In the genomic region with DNA sequence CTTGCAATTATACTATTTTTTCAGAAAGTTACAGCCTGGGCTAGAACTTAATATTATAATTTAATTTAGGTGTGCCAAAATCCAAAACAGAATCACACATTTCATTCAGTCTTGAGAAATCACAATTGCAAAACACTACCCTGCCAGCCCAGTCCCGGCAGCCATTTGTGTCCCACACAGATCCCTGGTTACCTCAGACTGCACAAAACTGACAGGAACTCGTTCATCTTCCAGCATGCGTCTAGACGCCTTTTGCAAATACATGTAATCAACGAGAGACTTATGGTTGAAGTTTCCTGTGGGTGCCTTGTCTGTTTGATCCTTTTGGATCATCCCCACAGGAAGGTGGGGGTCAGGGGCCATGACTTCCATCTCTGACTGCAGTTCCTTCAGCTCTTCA, we compare ENCODE assay signal across 18 mouse cellular contexts. TPM values are rescaled to one million over a fixed set of nuclear protein-coding genes. Genes with fewer than 3 reads are reported as not detected.
DNase-seq lines count a peak whose midpoint lies in the region; ATAC-seq and TF ChIP-seq lines count a peak whose summit lies in the region.
"Had no signal": no experiment of that assay in that cellular context is flagged by ENCODE, and none has a peak within 500 bp of the region (broad histone marks: within the 10 kb centered on the region; RNA-seq: fewer than 3 reads in every experiment).

No protein-coding gene starts in this region.

- intact Hi-C loops in gastrocnemius, adult 2 months (cut with DNase I) = loop anchor here (5.0 kb wide), 2 partner anchors 40 to 490 kb away; partner anchors contain the start of gene Arl6ip5
- intact Hi-C loops in gastrocnemius, postnatal 14 days (cut with DNase I; ENCODE audit: low total_unique reads) = no loop called here
- intact Hi-C loops in heart, postnatal 36 days (cut with DNase I) = loop anchor here (1.0 to 5.0 kb wide), 3 partner anchors 26 to 490 kb away; partner anchors contain the start of gene Arl6ip5

- no peak overlapping the region for H3K4me2 ChIP-seq in kidney, embryonic 14.5 days (replicated peaks; ENCODE audit: low read depth, low read length)
- H3K4me2 ChIP-seq: hindbrain, embryonic 12.5 days; neural tube, embryonic 13.5 days had no signal

- DNase-seq in gastrocnemius, adult 2 months = peak; percentile 42
- DNase-seq in gastrocnemius, postnatal 14 days = no peak
- DNase-seq in heart, postnatal 36 days = peak; percentile 10 to 30
- DNase-seq in layer of hippocampus, adult 2 months (ENCODE audit: low spot score in 2 of 2) = no peak
- DNase-seq: cerebellum, adult 18-20 months; liver; thymus, adult 2 months had no signal

- H3K36me3 ChIP-seq in kidney, embryonic 14.5 days (ENCODE audit: control insufficient read depth, insufficient read depth, low read length) = no peaks in the 10 kb centered on the region
- H3K36me3 ChIP-seq: hindbrain, embryonic 12.5 days; lung, embryonic 15.5 days; neural tube, embryonic 13.5 days had no signal

- no peak for TF ChIP-seq CTCF in gastrocnemius, adult 2 months (IDR thresholded peaks at IDR 0.05)
- TF ChIP-seq CTCF in layer of hippocampus, adult 2 months (conservative IDR thresholded peaks at IDR 0.05) = no peak

- no peaks in the 10 kb centered on the region for H3K9me3 ChIP-seq in kidney, embryonic 14.5 days (ENCODE audit: control insufficient read depth, low read length)
- H3K9me3 ChIP-seq: hindbrain, embryonic 12.5 days; lung, embryonic 15.5 days; neural tube, embryonic 13.5 days had no signal

- H3K4me3 ChIP-seq in gastrocnemius, adult 2 months = peak overlapping the region; percentile 72
- H3K4me3 ChIP-seq in brown adipose tissue, adult 24 weeks (ENCODE audit: insufficient read depth, low read depth, low read length) = no peak overlapping the region
- H3K4me3 ChIP-seq in kidney, embryonic 14.5 days (ENCODE audit: low read length) = no peak overlapping the region
- H3K4me3 ChIP-seq in layer of hippocampus, adult 2 months = no peak overlapping the region
- H3K4me3 ChIP-seq: hindbrain, embryonic 12.5 days; lung, embryonic 15.5 days; neural tube, embryonic 13.5 days had no signal

- ATAC-seq in granulocyte monocyte progenitor cell, adult 5-6 weeks (replicated peaks; ENCODE audit: poor library complexity, severe bottlenecking) = peak; percentile 52
- no peak for ATAC-seq in kidney, embryonic 14.5 days (ENCODE audit: low FRiP score, low TSS enrichment)
- ATAC-seq: forebrain, embryonic 14.5 days had no signal

- WGBS in kidney, embryonic 14.5 days = 60% methylated on average over 5 of the region's 5 CpGs

- peak overlapping the region; percentile 88 for H3K27ac ChIP-seq in gastrocnemius, adult 2 months
- peak overlapping the region; percentile 71 for H3K27ac ChIP-seq in brown adipose tissue, adult 24 weeks (replicated peaks; ENCODE audit: low read depth, low read length)
- no peak overlapping the region for H3K27ac ChIP-seq in kidney, embryonic 14.5 days (ENCODE audit: low read depth, low read length)
- H3K27ac ChIP-seq in layer of hippocampus, adult 2 months = no peak overlapping the region
- H3K27ac ChIP-seq: hindbrain, embryonic 12.5 days; lung, embryonic 15.5 days; neural tube, embryonic 13.5 days had no signal

- H3K4me1 ChIP-seq in brown adipose tissue, adult 24 weeks (ENCODE audit: control insufficient read depth, insufficient read depth, insufficient read length, low read length) = no peaks in the 10 kb centered on the region
- H3K4me1 ChIP-seq in kidney, embryonic 14.5 days (ENCODE audit: control insufficient read depth, insufficient read depth, low read length) = no peaks in the 10 kb centered on the region
- H3K4me1 ChIP-seq: hindbrain, embryonic 12.5 days; lung, embryonic 15.5 days; neural tube, embryonic 13.5 days had no signal

- H3K9ac ChIP-seq in kidney, embryonic 14.5 days (ENCODE audit: low read depth, low read length) = no peak overlapping the region
- H3K9ac ChIP-seq: hindbrain, embryonic 12.5 days; lung, embryonic 15.5 days; neural tube, embryonic 13.5 days had no signal

- no peaks in the 10 kb centered on the region for H3K27me3 ChIP-seq in kidney, embryonic 14.5 days (ENCODE audit: control insufficient read depth, insufficient read depth, low read length)
- H3K27me3 ChIP-seq: hindbrain, embryonic 12.5 days; lung, embryonic 15.5 days; neural tube, embryonic 13.5 days had no signal

RNA-seq across cellular contexts. Expression of gene Lmod3, which starts 0.5 kb away (rescaled TPM):
- total RNA-seq in gastrocnemius, adult 2 months (2021) = 100 to 1,000 TPM in 1 of 2 experiments, 10 to 100 TPM in 1; 95.4 to 186 TPM
- total RNA-seq in gastrocnemius, postnatal 14 days (2021) = 100 to 1,000 TPM; 106 to 144 TPM
- polyA plus RNA-seq in brown adipose tissue, adult 24 weeks (2012; ENCODE audit: insufficient read depth, insufficient read length, missing spikeins) = 1.9 and 4.4 TPM in 2 replicates
- not detected in 2 replicates for total RNA-seq in granulocyte monocyte progenitor cell, adult 5-6 weeks (2014; fragmentation: Nextera tagmentation)
- not detected in 2 replicates for total RNA-seq in granulocyte monocyte progenitor cell, adult 5-6 weeks (2017)
- total RNA-seq in heart, postnatal 36 days (2021) = 10 to 100 TPM; 57.6 to 64.6 TPM
- polyA plus RNA-seq in kidney, embryonic 14.5 days (2014; fragmentation: Nextera tagmentation; extraction: Ambion mirVana) = 0.09 TPM in 1 of 2 replicates, not detected in the other
- not detected for total RNA-seq in layer of hippocampus, adult 2 months (2021)
- total RNA-seq: common myeloid progenitor, adult 5-6 weeks; megakaryocyte-erythroid progenitor cell, adult 5-6 weeks; MEL had no signal
- polyA plus RNA-seq: forebrain, embryonic 14.5 days; stomach, embryonic 14.5 days had no signal

RNA-seq across cellular contexts. Expression of gene Arl6ip5, which starts 41.6 kb away (rescaled TPM):
- total RNA-seq in gastrocnemius, adult 2 months (2021) = 100 to 1,000 TPM; 117 to 173 TPM
- 100 to 1,000 TPM; 186 to 210 TPM for total RNA-seq in gastrocnemius, postnatal 14 days (2021)
- polyA plus RNA-seq in brown adipose tissue, adult 24 weeks (2012; ENCODE audit: insufficient read depth, insufficient read length, missing spikeins) = 45.7 and 56.8 TPM in 2 replicates
- 40.8 and 51.9 TPM in 2 replicates for total RNA-seq in granulocyte monocyte progenitor cell, adult 5-6 weeks (2014; fragmentation: Nextera tagmentation)
- total RNA-seq in granulocyte monocyte progenitor cell, adult 5-6 weeks (2017) = 62.5 and 68.2 TPM in 2 replicates
- 100 to 1,000 TPM; 120 to 128 TPM for total RNA-seq in heart, postnatal 36 days (2021)
- 25.9 and 62.3 TPM in 2 replicates for polyA plus RNA-seq in kidney, embryonic 14.5 days (2014; fragmentation: Nextera tagmentation; extraction: Ambion mirVana)
- 100 to 1,000 TPM; 176 to 180 TPM for total RNA-seq in layer of hippocampus, adult 2 months (2021)

RNA-seq across cellular contexts. Expression of gene Uba3, which starts 46.6 kb away (rescaled TPM):
- total RNA-seq in gastrocnemius, adult 2 months (2021) = 10 to 100 TPM; 32.7 to 43.1 TPM
- total RNA-seq in gastrocnemius, postnatal 14 days (2021) = 10 to 100 TPM; 41.3 to 44.6 TPM
- 79.5 and 89.8 TPM in 2 replicates for polyA plus RNA-seq in brown adipose tissue, adult 24 weeks (2012; ENCODE audit: insufficient read depth, insufficient read length, missing spikeins)
- 35.8 and 36.8 TPM in 2 replicates for total RNA-seq in granulocyte monocyte progenitor cell, adult 5-6 weeks (2014; fragmentation: Nextera tagmentation)
- total RNA-seq in granulocyte monocyte progenitor cell, adult 5-6 weeks (2017) = 54.7 and 64.6 TPM in 2 replicates
- 10 to 100 TPM; 53.0 to 61.3 TPM for total RNA-seq in heart, postnatal 36 days (2021)
- polyA plus RNA-seq in kidney, embryonic 14.5 days (2014; fragmentation: Nextera tagmentation; extraction: Ambion mirVana) = 86.5 and 89.9 TPM in 2 replicates
- 10 to 100 TPM; 69.4 to 71.3 TPM for total RNA-seq in layer of hippocampus, adult 2 months (2021)

Comparison
In these comparisons a context has a peak if more than half of its experiments do, and no peak if none do; other contexts are left out.
1. DNase-seq: peak in gastrocnemius, adult 2 months (single experiment) and heart, postnatal 36 days (2 of 2); none in gastrocnemius, postnatal 14 days (single experiment) and layer of hippocampus, adult 2 months (0 of 2).
2. H3K27ac ChIP-seq: peak in gastrocnemius, adult 2 months (single experiment) and brown adipose tissue, adult 24 weeks (single experiment); none in kidney, embryonic 14.5 days (single experiment) and layer of hippocampus, adult 2 months (single experiment).
3. RNA of gene Lmod3, which starts 0.5 kb away (total RNA-seq): 95.4 to 186 TPM in gastrocnemius, adult 2 months, 106 to 144 TPM in gastrocnemius, postnatal 14 days and 57.6 to 64.6 TPM in heart, postnatal 36 days; not detected in layer of hippocampus, adult 2 months and not detected in granulocyte monocyte progenitor cell, adult 5-6 weeks; every median in the first group is over 10 times any median in the second.